Mouse (Mus musculus) macrophage (primary cell): ENCODE results near the gene Gm11559. TPM values are rescaled to one million over a fixed set of nuclear protein-coding genes. Genes with fewer than 3 reads are reported as not detected.
"Not testable (repeated sequence)": the region's sequence is repeated elsewhere in the genome, so short reads cannot be mapped to it uniquely, and the experiment has no call there.

Source experiments
- H3K27ac ChIP-seq: fragments of 350-480 bp; formaldehyde crosslinking; 2 replicates; pipeline ENCODE4 v1.9.0; 2021
- H3K36me3 ChIP-seq: fragments of 350-480 bp; formaldehyde crosslinking; 2 replicates; pipeline ENCODE4 v1.9.0; 2021; ENCODE audit errors: inconsistent target
- H3K4me3 ChIP-seq: fragments of 350-480 bp; formaldehyde crosslinking; 2 replicates; pipeline ENCODE4 v1.9.0; 2021; ENCODE audit errors: inconsistent target
- H3K79me2 ChIP-seq: fragments of 350-480 bp; formaldehyde crosslinking; 2 replicates; pipeline ENCODE4 v1.9.0; 2021; ENCODE audit errors: inconsistent target
- WGBS: methylation state at CpG from one replicate; pipeline ENCODE4 v1.1.7; 2026; ENCODE audit warnings: inconsistent platforms; ENCODE audit not compliant: missing documents; 5-methylcytosine and 5-hydroxymethylcytosine counted together
- polyA plus RNA-seq: library from polyadenylated mRNA; stranded (reverse); fragments of 250-400 nt; gene quantifications from 3 replicates; pipeline ENCODE4 v1.2.4, GENCODE M21; 2018; ENCODE audit warnings: inconsistent platforms
- total RNA-seq, 78 experiments: library from RNA; depleted of rRNA; stranded (reverse); fragments of 250-400 nt; gene quantifications; 1 replicate in 9 of 78; 2 replicates in 24 of 78; 3 replicates in 43 of 78; 4 replicates in 2 of 78; pipeline ENCODE4 v1.2.4; 2018; ENCODE audit warnings: inconsistent platforms in 56 of 78

Gm11559 gene
- not detected for total RNA-seq (2018; cell fraction: chromatin; rRNA removed)
- not detected for total RNA-seq (2018; cell fraction: cytosol; rRNA removed)
- total RNA-seq (2018; cell fraction: nucleus; rRNA removed) = not detected
- not detected in 3 replicates for polyA plus RNA-seq

DNA sequence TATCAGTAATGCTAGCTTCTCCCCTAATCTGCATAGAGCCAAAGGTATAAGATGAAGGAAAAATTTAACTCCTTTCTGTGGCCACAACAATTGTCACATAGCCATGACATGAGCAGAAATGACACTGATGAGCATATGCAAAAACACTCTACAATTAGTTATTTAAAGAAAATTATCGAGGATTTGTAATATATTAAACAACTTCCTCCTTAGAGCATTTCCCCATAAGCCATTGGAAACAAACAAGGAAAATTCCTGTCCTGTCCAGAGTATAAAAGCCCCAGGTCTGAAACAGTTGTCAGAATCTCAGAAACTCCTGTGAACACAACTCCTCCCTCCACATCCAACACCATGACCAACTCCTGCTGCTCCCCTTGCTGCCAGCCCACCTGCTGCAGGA is at the start of gene Gm11559:
Gene Gm11559, plus strand, starts transcription at position 301 of the 400 bp plus-strand sequence.
- H3K27ac ChIP-seq, H3K79me2 ChIP-seq, H3K4me3 ChIP-seq, H3K36me3 ChIP-seq: not testable (repeated sequence)
- no CpG with 5 or more reads among the region's 1 CpGs for WGBS

DNA sequence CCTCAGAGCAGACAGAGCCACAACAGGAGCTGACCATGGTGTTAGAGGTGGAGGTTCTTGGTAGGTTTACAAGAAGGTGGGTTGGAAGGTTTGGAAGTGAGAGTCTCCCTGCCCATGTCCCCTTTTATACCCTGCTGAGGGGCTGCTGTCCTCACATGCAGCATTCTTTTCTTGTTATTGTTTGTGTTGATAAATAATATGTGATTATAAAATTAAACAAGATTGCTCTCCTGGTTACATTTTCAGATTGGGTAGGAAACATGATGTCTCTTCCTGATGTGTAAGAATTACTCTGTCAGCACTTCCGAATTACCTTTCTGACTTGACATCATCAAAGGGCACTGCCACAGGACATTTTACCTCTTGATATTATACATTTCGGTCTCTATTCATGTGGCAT is 48.7 kb upstream of the Gm11559 start, which contains the start of gene Gm11564:
Gene Gm11564, minus strand, starts transcription at position 101 of the 400 bp plus-strand sequence.
- H3K36me3 ChIP-seq, H3K79me2 ChIP-seq, H3K27ac ChIP-seq, H3K4me3 ChIP-seq: not testable (repeated sequence)
- 83% methylated on average over 2 of the region's 2 CpGs for WGBS

DNA sequence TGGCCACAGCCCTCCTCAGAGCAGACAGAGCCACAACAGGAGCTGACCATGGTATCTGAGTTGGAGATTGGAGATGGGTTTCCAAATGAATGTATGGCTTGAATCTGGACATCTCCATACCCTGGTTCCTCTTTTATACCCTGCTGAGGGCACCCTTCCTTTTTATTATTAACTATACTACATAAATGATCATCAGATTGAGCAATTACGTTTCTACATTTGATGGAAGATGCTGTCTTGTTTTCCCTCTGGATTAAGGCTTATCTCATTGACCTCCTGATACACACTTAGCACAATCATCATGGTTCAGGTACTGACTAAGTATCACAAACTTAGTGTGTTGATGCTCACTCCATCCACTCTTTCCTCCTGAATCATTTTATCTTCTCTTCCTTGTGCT is 26.3 kb upstream of the Gm11559 start, which contains the start of gene 2300003K06Rik:
Gene 2300003K06Rik, minus strand, starts transcription at position 101 of the 400 bp plus-strand sequence.
- no peaks in the 10 kb centered on the region for H3K36me3 ChIP-seq
- H3K27ac ChIP-seq = no peak within 1 kb of the TSS
- 85% methylated on average over 1 of the region's 1 CpGs for WGBS
- H3K4me3 ChIP-seq = no peak within 1 kb of the TSS
- no peaks in the 10 kb centered on the region for H3K79me2 ChIP-seq

DNA sequence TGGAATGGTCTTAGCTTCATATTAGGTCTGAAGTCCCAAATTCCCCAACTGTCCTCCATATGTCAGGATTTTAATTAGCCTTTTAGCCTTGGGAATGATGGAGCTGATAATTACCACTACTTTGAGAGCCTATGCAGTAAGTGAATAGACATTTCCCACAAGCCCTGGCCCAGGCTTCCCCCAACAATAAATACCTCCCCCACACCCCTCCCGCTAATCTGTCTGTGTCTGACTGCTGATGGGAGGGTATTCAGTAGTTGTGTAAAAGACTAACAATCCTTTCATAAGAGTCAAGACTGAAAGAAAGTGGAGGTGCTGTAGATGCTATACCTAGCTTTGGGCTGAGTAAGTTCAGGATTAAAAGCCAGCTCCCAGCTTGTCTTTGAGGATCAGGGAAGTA is 22.1 kb upstream of the Gm11559 start:
- Histone ChIP-seq H3K27ac (no peak overlapping the region), H3K79me2 (no peaks in the 10 kb centered on the region), H3K4me3 (no peak overlapping the region), H3K36me3 (no peaks in the 10 kb centered on the region)
- WGBS = 77% methylated on average over 1 of the region's 1 CpGs

DNA sequence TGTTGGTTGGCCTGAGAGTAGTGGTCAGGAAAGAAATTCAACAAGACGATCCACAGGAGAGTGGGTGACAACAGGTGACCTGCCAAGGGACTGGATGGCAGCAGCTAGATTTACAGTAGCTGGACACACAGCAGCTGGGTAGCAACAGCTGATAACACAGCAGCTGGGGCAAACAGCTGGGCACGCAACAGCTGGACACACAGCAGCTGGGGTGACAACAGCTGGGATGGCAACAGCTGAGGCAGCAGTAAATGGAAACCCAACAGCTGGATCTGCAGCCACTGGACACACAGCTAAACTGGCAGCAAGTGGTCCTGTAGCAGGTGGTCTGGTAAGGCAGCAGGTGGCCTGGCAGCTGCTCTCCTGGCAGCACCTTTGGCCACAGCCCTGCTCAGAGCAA is 17.5 kb upstream of the Gm11559 start:
- no peak overlapping the region for H3K27ac ChIP-seq
- no peaks in the 10 kb centered on the region for H3K36me3 ChIP-seq
- H3K79me2 ChIP-seq = no peaks in the 10 kb centered on the region
- WGBS = 95% methylated on average over 2 of the region's 2 CpGs
- no peak overlapping the region for H3K4me3 ChIP-seq

DNA sequence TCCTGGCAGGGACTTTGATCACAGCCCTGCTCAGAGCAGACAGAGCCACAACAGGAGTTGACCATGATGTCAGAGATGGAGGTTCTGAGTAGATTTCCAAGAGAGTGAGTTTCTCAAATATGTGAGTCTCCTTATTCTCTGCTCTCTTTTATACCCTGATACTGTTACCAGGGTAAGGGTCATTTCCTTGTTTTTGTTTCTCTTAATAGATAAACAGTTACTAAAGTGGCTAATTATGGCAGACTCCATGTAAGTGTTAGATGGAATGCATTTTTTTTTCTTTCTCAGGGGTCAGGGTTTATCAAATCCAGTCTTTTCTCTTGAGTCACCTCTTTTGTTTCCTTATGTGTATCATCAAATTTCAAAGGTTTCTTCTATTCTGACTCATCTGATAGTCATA is 12.8 kb upstream of the Gm11559 start, which contains the start of gene Krtap4-16:
Gene Krtap4-16, minus strand, starts transcription at position 101 of the 400 bp plus-strand sequence.
- Histone ChIP-seq H3K79me2 (no peaks in the 10 kb centered on the region), H3K4me3 (no peak within 1 kb of the TSS), H3K27ac (no peak within 1 kb of the TSS), H3K36me3 (no peaks in the 10 kb centered on the region)

DNA sequence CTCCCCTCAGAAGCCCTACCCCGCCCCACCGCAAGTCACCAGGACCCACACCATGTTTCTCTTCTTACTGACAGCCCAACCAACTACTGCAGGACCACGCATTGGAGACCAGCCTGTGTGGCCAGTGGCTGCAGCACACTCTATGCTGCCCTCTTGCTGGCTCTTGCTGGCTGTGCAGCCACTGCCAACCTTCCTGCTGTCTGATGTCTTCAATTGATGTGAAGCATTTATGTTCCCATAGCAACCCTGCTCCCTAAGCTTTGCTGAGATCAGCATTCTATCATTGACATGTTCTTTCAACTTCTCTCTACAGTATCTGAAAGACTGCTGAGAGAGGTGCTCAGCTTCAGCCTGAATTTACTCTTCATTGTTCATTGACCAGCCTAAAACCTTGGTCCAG is 10.2 kb upstream of the Gm11559 start:
- Histone ChIP-seq H3K4me3 (no peak overlapping the region), H3K36me3 (no peaks in the 10 kb centered on the region), H3K27ac (no peak overlapping the region), H3K79me2 (no peaks in the 10 kb centered on the region)
- 53% methylated on average over 3 of the region's 3 CpGs for WGBS

DNA sequence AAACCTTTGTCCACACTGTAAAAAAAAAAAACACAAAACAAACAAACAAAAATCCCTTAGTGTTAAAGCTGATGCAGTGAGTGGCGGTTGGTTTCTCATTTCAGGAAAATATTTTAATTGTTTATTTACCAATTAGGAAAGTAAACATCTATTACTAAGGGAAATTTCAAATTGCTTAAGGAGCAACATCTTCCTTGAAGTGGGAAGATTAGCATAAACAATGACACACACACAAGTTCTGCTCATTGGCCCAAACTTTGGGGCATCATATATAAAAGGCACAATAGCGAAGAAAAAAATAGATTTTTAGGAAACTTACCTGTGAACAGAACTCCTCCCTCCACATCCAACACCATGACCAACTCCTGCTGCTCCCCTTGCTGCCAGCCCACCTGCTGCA is 6.7 kb upstream of the Gm11559 start, which contains the start of gene Gm11568:
Gene Gm11568, plus strand, starts transcription at position 301 of the 400 bp plus-strand sequence.
- 94% methylated on average over 2 of the region's 2 CpGs for whole genome bisulfite sequencing
- Histone ChIP-seq H3K27ac (no peak within 1 kb of the TSS), H3K36me3 (no peaks in the 10 kb centered on the region), H3K4me3 (no peak within 1 kb of the TSS), H3K79me2 (no peaks in the 10 kb centered on the region)

DNA sequence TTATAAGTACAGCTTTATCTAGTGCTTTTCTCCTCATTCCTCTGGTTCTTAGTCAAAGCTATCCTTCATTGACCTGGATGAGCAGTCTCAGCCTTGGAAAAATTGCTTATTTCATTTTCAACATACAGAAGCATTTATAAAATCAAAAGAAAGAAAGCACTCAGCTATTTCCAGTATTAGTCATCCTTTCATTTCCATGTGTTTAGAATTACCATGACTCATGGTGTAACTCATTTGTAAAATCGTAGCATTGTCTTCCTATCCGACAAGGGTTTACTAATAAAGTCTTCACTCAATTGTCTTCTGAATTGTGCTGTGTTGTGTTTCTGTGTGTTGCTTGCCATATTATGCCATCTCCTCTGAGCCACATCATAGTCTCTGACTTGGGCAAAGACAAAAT is 5.5 kb upstream of the Gm11559 start:
- Histone ChIP-seq H3K36me3 (no peaks in the 10 kb centered on the region), H3K79me2 (no peaks in the 10 kb centered on the region), H3K27ac (no peak overlapping the region), H3K4me3 (no peak overlapping the region)
- 72% methylated on average over 2 of the region's 2 CpGs for WGBS

DNA sequence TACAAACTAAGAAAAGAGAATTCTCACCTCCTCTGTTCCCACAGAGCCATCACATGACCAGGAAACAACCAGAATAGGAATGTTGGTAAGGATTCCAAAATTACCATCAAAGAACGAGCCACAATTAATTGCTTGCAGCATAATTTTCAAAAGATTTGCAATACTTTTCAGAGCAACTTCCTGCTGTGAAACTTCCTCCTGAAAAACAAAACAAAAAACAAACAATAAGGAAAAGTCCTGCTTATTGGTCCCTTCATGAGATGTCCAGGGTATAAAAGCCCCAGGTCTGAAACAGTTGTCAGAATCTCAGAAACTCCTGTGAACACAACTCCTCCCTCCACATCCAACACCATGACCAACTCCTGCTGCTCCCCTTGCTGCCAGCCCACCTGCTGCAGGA is 8.8 kb downstream of the Gm11559 start, which contains the start of gene Krtap9-1:
Gene Krtap9-1, plus strand, starts transcription at position 301 of the 400 bp plus-strand sequence.
- not testable (repeated sequence) for H3K36me3 ChIP-seq, H3K4me3 ChIP-seq, H3K27ac ChIP-seq, H3K79me2 ChIP-seq
- WGBS = 67% methylated on average over 1 of the region's 1 CpGs

DNA sequence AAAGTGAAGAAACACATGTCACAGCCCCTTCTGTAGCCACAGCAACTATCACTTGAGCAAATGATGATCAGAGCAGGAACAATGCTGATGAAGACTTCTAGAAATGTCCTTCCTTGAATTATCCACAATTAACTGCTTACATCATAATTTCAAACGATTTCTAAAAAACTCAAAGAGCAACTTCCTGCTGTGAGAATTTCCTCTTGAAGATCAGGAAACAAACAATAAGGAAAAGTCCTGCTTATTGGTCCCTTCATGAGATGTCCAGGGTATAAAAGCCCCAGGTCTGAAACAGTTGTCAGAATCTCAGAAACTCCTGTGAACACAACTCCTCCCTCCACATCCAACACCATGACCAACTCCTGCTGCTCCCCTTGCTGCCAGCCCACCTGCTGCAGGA is 14.6 kb downstream of the Gm11559 start, which contains the start of gene Gm11567:
Gene Gm11567, plus strand, starts transcription at position 301 of the 400 bp plus-strand sequence.
- not testable (repeated sequence) for H3K27ac ChIP-seq, H3K79me2 ChIP-seq, H3K4me3 ChIP-seq, H3K36me3 ChIP-seq
- 17% methylated on average over 1 of the region's 1 CpGs for WGBS

DNA sequence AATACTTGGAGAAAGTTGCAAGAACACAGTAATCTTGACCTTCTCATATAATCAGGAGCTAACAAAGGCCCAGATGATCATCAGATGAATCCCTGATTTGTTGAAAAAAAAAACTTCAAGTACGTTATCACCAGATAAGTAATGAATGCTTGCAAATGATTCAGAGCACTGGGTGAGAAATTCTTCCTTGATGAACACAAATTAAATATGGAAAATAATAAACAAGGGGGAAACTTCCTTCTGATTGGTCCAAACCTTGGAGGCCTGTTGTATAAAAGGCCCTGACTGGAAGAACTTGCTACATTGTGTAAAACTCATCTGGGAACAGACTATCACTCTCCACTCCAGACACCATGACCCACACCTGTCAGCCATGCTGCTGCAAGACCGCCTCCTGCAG is 43.3 kb downstream of the Gm11559 start, which contains the start of gene Krtap31-1:
Gene Krtap31-1, plus strand, starts transcription at position 301 of the 400 bp plus-strand sequence.
- H3K27ac ChIP-seq = no peak within 1 kb of the TSS
- no peaks in the 10 kb centered on the region for H3K79me2 ChIP-seq
- H3K36me3 ChIP-seq = no peaks in the 10 kb centered on the region
- no peak within 1 kb of the TSS for H3K4me3 ChIP-seq
- 79% methylated on average over 1 of the region's 2 CpGs for WGBS

DNA sequence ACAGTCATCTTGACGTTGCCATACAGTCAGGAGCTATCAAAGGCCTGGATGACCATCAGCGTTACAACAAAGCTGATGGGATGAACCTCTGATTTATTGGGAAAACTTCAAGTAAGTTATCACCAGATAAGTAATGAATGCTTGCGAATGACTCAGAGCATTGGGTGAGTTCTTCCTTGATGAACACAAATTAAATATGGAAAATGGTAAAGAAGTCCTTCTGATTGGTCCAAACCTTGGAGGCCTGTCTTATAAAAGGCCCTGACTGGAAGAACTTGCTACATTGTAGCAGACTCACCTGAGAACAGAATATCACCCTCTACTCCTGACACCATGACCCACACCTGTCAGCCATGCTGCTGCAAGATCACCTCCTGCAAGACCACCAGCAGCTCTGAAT is 50.2 kb downstream of the Gm11559 start, which contains the start of gene Gm11565:
Gene Gm11565, plus strand, starts transcription at position 301 of the 400 bp plus-strand sequence.
- Histone ChIP-seq H3K27ac (no peak within 1 kb of the TSS), H3K36me3 (no peaks in the 10 kb centered on the region)
- 88% methylated on average over 3 of the region's 3 CpGs for WGBS

More for the DNA sequence above, 50.2 kb downstream of the Gm11559 start, which contains the start of gene Gm11565:
- no peak within 1 kb of the TSS for H3K4me3 ChIP-seq
- H3K79me2 ChIP-seq = no peaks in the 10 kb centered on the region
